Mouse (Mus musculus) heart, adult 2 months (tissue): ENCODE measurements at regions not wholly inside any gene's neighbourhood (a gene's known extent, or its start where the extent isn't known, plus 50 kb on each side); places are given as distances from the start of the nearest gene placed in this dataset.

Experiments used
- DNase-seq, 2 experiments: peaks; one replicate each; pipeline ENCODE4 v3.0.0; 2021
- H3K27ac ChIP-seq: fragments of 200-600 bp; 2 replicates; pipeline ENCODE4 v1.8.1; 2022
- H3K27me3 ChIP-seq: fragments of 200-500 bp; 2 replicates; pipeline ENCODE4 v1.6.1; 2012; ENCODE audit warnings: mild to moderate bottlenecking, low read length, inconsistent platforms, mixed read lengths; ENCODE audit not compliant: control insufficient read depth, insufficient read depth
- H3K36me3 ChIP-seq: fragments of 200-500 bp; 2 replicates; pipeline ENCODE4 v1.6.1; 2012; ENCODE audit warnings: low read length, inconsistent platforms; ENCODE audit not compliant: control insufficient read depth, insufficient read depth
- H3K4me1 ChIP-seq: fragments of 200-500 bp; 2 replicates; pipeline ENCODE4 v1.6.1; 2011; ENCODE audit warnings: low read length; ENCODE audit not compliant: control insufficient read depth, insufficient read depth
- H3K4me3 ChIP-seq: fragments of 200-600 bp; 2 replicates; pipeline ENCODE4 v1.8.1; 2022
- H3K79me2 ChIP-seq: fragments of 200-500 bp; replicated peaks from 2 replicates; pipeline ENCODE4 v1.6.1; 2012; ENCODE audit warnings: mild to moderate bottlenecking, inconsistent platforms, low read length, moderate library complexity, mixed read lengths; ENCODE audit not compliant: control insufficient read depth, insufficient read depth
- H3K9ac ChIP-seq: fragments of 200-500 bp; 2 replicates; pipeline ENCODE4 v1.6.1; 2012; ENCODE audit warnings: low read depth, mild to moderate bottlenecking, control low read depth, inconsistent platforms, low read length, mixed read lengths
- CTCF ChIP-seq: fragments of 200-600 bp; IDR thresholded peaks from 2 replicates; pipeline ENCODE4 v1.8.1; 2022; ENCODE audit warnings: antibody characterized with exemption, mild to moderate bottlenecking, moderate library complexity
- EP300 ChIP-seq: fragments of 200-500 bp; IDR thresholded peaks from 2 replicates; pipeline ENCODE4 v1.6.1; 2011; ENCODE audit warnings: low read depth, low read length, control low read depth; ENCODE audit not compliant: insufficient read depth
- POLR2A ChIP-seq: fragments of 200-500 bp; IDR thresholded peaks from 2 replicates; pipeline ENCODE4 v1.6.1; 2011; ENCODE audit warnings: mild to moderate bottlenecking, low read depth, low read length, control low read depth; ENCODE audit not compliant: insufficient read depth
- WGBS: fragments of 180-500 bp; shearing (Covaris S2); methylation state at CpG from one replicate; pipeline ENCODE4 v1.1.7; 2018; 5-methylcytosine and 5-hydroxymethylcytosine counted together
- intact Hi-C: fragments of 180-260 bp; cut with DNase I; formaldehyde crosslinking; loops from one replicate; pipeline ENCODE4 v1.15.1; 2025

GRCm38 (mm10) chr16:46878739-46879138 is 380.4 kb upstream of the Nectin3 start:
- Histone ChIP-seq H3K9ac (no peak overlapping the region), H3K4me3 (no peak overlapping the region), H3K27ac (no peak overlapping the region), H3K79me2 (no peaks in the 10 kb centered on the region), H3K36me3 (no peaks in the 10 kb centered on the region), H3K4me1 (no peaks in the 10 kb centered on the region), H3K27me3 (no peaks in the 10 kb centered on the region)
- 84% methylated on average over 2 of the region's 2 CpGs for WGBS
- TF ChIP-seq EP300 (no peak), POLR2A (no peak), CTCF (no peak)
- no peak for DNase-seq
- intact Hi-C loops = no loop called here

GRCm38 (mm10) chr16:46863959-46864358 is 365.6 kb upstream of the Nectin3 start:
- DNase-seq = no peak
- Histone ChIP-seq H3K4me3 (no peak overlapping the region), H3K27me3 (no peaks in the 10 kb centered on the region), H3K27ac (no peak overlapping the region), H3K4me1 (no peaks in the 10 kb centered on the region), H3K79me2 (no peaks in the 10 kb centered on the region), H3K36me3 (no peaks in the 10 kb centered on the region), H3K9ac (no peak overlapping the region)
- intact Hi-C loops = no loop called here
- WGBS = 65% methylated on average over 2 of the region's 2 CpGs
- TF ChIP-seq CTCF (no peak), EP300 (no peak), POLR2A (no peak)

- H3K4me3 ChIP-seq = no peak overlapping the region
- intact Hi-C loops = no loop called here
- TF ChIP-seq EP300 (no peak), POLR2A (no peak), CTCF (no peak)
- H3K36me3 ChIP-seq = no peaks in the 10 kb centered on the region
- no peak overlapping the region for H3K9ac ChIP-seq
- WGBS = 80% methylated on average over 4 of the region's 4 CpGs
- no peaks in the 10 kb centered on the region for H3K79me2 ChIP-seq
- H3K27ac ChIP-seq = no peak overlapping the region
- H3K4me1 ChIP-seq = no peaks in the 10 kb centered on the region
- H3K27me3 ChIP-seq = no peaks in the 10 kb centered on the region
- DNase-seq = no peak
These were observed 351.2 kb upstream of the Nectin3 start for GRCm38 (mm10) chr16:46849534-46849933.

GRCm38 (mm10) chr16:46848755-46849154 is 350.4 kb upstream of the Nectin3 start:
- intact Hi-C loops = no loop called here
- TF ChIP-seq CTCF (no peak), POLR2A (no peak), EP300 (no peak)
- no peak overlapping the region for H3K4me3 ChIP-seq
- H3K36me3 ChIP-seq = no peaks in the 10 kb centered on the region
- no peak for DNase-seq
- no peak overlapping the region for H3K27ac ChIP-seq
- no peaks in the 10 kb centered on the region for H3K27me3 ChIP-seq
- no peaks in the 10 kb centered on the region for H3K4me1 ChIP-seq
- no peaks in the 10 kb centered on the region for H3K79me2 ChIP-seq
- H3K9ac ChIP-seq = no peak overlapping the region

- TF ChIP-seq EP300 = no peak
- no peak for TF ChIP-seq CTCF
- no peak for TF ChIP-seq POLR2A
- H3K9ac ChIP-seq = no peak overlapping the region
- H3K27me3 ChIP-seq = no peaks in the 10 kb centered on the region
- H3K27ac ChIP-seq = no peak overlapping the region
- intact Hi-C loops = no loop called here
- no peaks in the 10 kb centered on the region for H3K4me1 ChIP-seq
- WGBS = 70% methylated on average over 3 of the region's 3 CpGs
- DNase-seq = no peak
- no peaks in the 10 kb centered on the region for H3K79me2 ChIP-seq
- no peaks in the 10 kb centered on the region for H3K36me3 ChIP-seq
- H3K4me3 ChIP-seq = no peak overlapping the region
These were observed 349.5 kb upstream of the Nectin3 start for GRCm38 (mm10) chr16:46847707-46848356.

GRCm38 (mm10) chr16:46841179-46841578 is 342.9 kb upstream of the Nectin3 start:
- no peak overlapping the region for H3K4me3 ChIP-seq
- intact Hi-C loops = no loop called here

More at GRCm38 (mm10) chr16:46841179-46841578, 342.9 kb upstream of the Nectin3 start:
- no peak for TF ChIP-seq POLR2A
- TF ChIP-seq CTCF = no peak
- no peak for TF ChIP-seq EP300
- Histone ChIP-seq H3K36me3 (no peaks in the 10 kb centered on the region), H3K27ac (no peak overlapping the region), H3K4me1 (no peaks in the 10 kb centered on the region), H3K79me2 (no peaks in the 10 kb centered on the region), H3K27me3 (no peaks in the 10 kb centered on the region), H3K9ac (no peak overlapping the region)
- no peak for DNase-seq
- WGBS = 73% methylated on average over 2 of the region's 2 CpGs
